Mouse (Mus musculus): ENCODE results near the gene Ddx20. TPM values are rescaled to one million over a fixed set of nuclear protein-coding genes. Genes with fewer than 3 reads are reported as not detected.
"Not testable (repeated sequence)": the region's sequence is repeated elsewhere in the genome, so short reads cannot be mapped to it uniquely, and the experiment has no call there.

Ddx20 gene
- total and polyA plus RNA-seq, 3 experiments = 31.6 to 66.8 (median 37.3) TPM

GRCm38 (mm10) chr3:105700786-105701185 lies 13.4 kb upstream of the Ddx20 start:
- peak; percentile 41; the same call in 1 of the 2 replicates for TF ChIP-seq SMC3 (IDR thresholded peaks at IDR 0.05; ENCODE audit: low read depth, low read length)
- TF ChIP-seq RAD21 (IDR thresholded peaks at IDR 0.05; ENCODE audit: low read depth, low read length) = peak; percentile 1; the same call in 1 of the 2 replicates
- peak in 2 of 3 experiments; percentile 12 to 24; a peak in 2 of 6 replicates for TF ChIP-seq CTCF (IDR thresholded peaks at IDR 0.05 in 2 of 3, conservative IDR thresholded peaks at IDR 0.05 in 1 of 3; ENCODE audit: control insufficient read depth in 1 of 3, insufficient read depth in 1 of 3, low read depth in 2 of 3, low read length in 3 of 3, poor library complexity in 1 of 3, severe bottlenecking in 1 of 3)
- peak; percentile 12; the same call in 1 of the 2 replicates for TF ChIP-seq ETS1 (IDR thresholded peaks at IDR 0.05; ENCODE audit: low read depth, low read length)
- 0 out of 2 replicates have a peak, but pooled peaks have one; percentile 3 for TF ChIP-seq MXI1 (IDR thresholded peaks at IDR 0.05; ENCODE audit: low read depth, low read length)
- Histone ChIP-seq H3K4me1 (ENCODE audit: control insufficient read depth in 1 of 2, insufficient read depth in 2 of 2, low read length in 2 of 2) (peaks cover 31 to 53% of the 10 kb centered on the region in 2 experiments), H3K4me3 (ENCODE audit: control insufficient read depth in 1 of 2, insufficient read depth in 1 of 2, low read depth in 2 of 2, low read length in 2 of 2) (peak overlapping the region; percentile 31 to 62), H3K9ac (ENCODE audit: control insufficient read depth, low read depth, low read length, poor library complexity, severe bottlenecking) (peak overlapping the region; percentile 30), H3K36me3 (ENCODE audit: control insufficient read depth in 1 of 2, insufficient read depth in 2 of 2, low read length in 2 of 2) (peaks cover 0 to 34% of the 10 kb centered on the region in 2 experiments; a peak in 2 of 4 replicates), H3K27ac (ENCODE audit: control insufficient read depth, low read depth, low read length) (peak overlapping the region; percentile 29)
- H3K27me3 ChIP-seq (ENCODE audit: control insufficient read depth in 1 of 2, insufficient read depth in 2 of 2, low read length in 2 of 2); H3K79me2 ChIP-seq (ENCODE audit: control insufficient read depth, insufficient read depth, low read length, poor library complexity); H3K9me3 ChIP-seq (replicated peaks; ENCODE audit: insufficient read depth, low read length): not testable (repeated sequence)
- peak; percentile 64 for DNase-seq (ENCODE audit: low read depth, low spot score)

DNA sequence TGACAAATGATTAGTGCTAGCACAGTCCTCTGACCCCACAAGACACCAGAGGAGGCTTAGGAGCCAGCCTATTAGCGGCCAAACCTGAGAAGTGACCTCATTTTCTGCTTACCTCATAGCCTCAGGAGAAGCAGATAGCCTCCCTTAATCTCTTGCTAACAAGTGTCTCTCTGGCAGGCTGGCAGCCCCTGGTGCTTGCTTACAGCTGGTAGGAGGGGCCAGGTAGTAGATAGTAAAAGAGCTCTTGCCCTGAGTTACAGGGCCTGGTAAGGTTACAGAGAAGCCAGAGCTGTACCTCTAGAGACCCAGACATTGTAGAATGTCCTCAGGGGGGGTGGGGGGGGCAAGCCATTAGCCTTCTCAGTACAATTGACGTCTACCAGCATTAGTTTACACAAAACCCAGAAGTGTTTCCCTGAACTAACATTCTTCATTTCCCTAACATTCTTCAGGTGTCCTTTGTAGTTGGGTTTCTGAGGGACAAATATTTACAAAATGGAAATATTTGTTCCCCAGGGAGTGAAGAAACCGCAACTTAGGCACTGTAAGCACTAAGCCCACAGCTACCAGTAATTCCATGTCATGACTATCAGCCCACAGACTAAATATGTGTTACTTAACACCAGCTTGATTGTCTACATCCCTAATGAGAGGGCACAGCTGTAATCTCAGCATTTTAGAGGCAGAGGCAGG lies 12.0 kb upstream of the Ddx20 start:
- no peak overlapping the region for H3K9ac ChIP-seq (ENCODE audit: control insufficient read depth, low read depth, low read length, poor library complexity, severe bottlenecking)
- H3K27me3 ChIP-seq (ENCODE audit: control insufficient read depth in 1 of 2, insufficient read depth in 2 of 2, low read length in 2 of 2) = no peaks in the 10 kb centered on the region
- H3K36me3 ChIP-seq (ENCODE audit: control insufficient read depth in 1 of 2, insufficient read depth in 2 of 2, low read length in 2 of 2) = peaks cover 0 to 34% of the 10 kb centered on the region in 2 experiments; a peak in 2 of 4 replicates
- no peaks in the 10 kb centered on the region for H3K9me3 ChIP-seq (replicated peaks; ENCODE audit: insufficient read depth, low read length)
- TF ChIP-seq GABPA (IDR thresholded peaks at IDR 0.05; ENCODE audit: low read depth, low read length) (no peak), MXI1 (IDR thresholded peaks at IDR 0.05; ENCODE audit: low read depth, low read length) (peak; percentile 24; the same call in 1 of the 2 replicates), SIN3A (IDR thresholded peaks at IDR 0.05; ENCODE audit: low read length) (peak; percentile 68; the same call in 1 of the 2 replicates), NELFE (IDR thresholded peaks at IDR 0.05; ENCODE audit: low read depth, low read length) (no peak), EP300 (IDR thresholded peaks at IDR 0.05; ENCODE audit: low read depth in 1 of 2, low read length in 2 of 2) (peak; percentile 28 to 74; a peak in 3 of 4 replicates), TCF12 (IDR thresholded peaks at IDR 0.05; ENCODE audit: low read depth, low read length) (peak; percentile 86), UBTF (IDR thresholded peaks at IDR 0.05; ENCODE audit: borderline replicate concordance, insufficient read depth, low read depth, low read length) (no peak), RCOR1 (IDR thresholded peaks at IDR 0.05; ENCODE audit: low read depth, low read length) (peak; percentile 42; the same call in 1 of the 2 replicates), MAFK (IDR thresholded peaks at IDR 0.05; ENCODE audit: borderline replicate concordance, low read depth, low read length) (0 out of 2 replicates have a peak, but pooled peaks have one; percentile 33), TAL1 (IDR thresholded peaks at IDR 0.05; ENCODE audit: low read length) (peak; percentile 59), MAZ (IDR thresholded peaks at IDR 0.05; ENCODE audit: low read depth, low read length) (peak; percentile 58; the same call in 1 of the 2 replicates), MAX (IDR thresholded peaks at IDR 0.05; ENCODE audit: low read length) (no peak), POLR2AphosphoS2 (IDR thresholded peaks at IDR 0.05; ENCODE audit: low read length) (no peak), GATA1 (IDR thresholded peaks at IDR 0.05; ENCODE audit: low read depth, low read length) (peak; percentile 65), ETS1 (IDR thresholded peaks at IDR 0.05; ENCODE audit: low read depth, low read length) (peak; percentile 99), HCFC1 (IDR thresholded peaks at IDR 0.05; ENCODE audit: low read depth, low read length) (0 out of 2 replicates have a peak, but pooled peaks have one; percentile 17), TBP (IDR thresholded peaks at IDR 0.05; ENCODE audit: low read depth, low read length) (0 out of 2 replicates have a peak, but pooled peaks have one; percentile 25)
- H3K27ac ChIP-seq (ENCODE audit: control insufficient read depth, low read depth, low read length) = peak overlapping the region; percentile 51
- H3K79me2 ChIP-seq (ENCODE audit: control insufficient read depth, insufficient read depth, low read length, poor library complexity) = no peaks in the 10 kb centered on the region
- no peak overlapping the region for H3K4me3 ChIP-seq (ENCODE audit: control insufficient read depth in 1 of 2, insufficient read depth in 1 of 2, low read depth in 2 of 2, low read length in 2 of 2)
- DNase-seq (ENCODE audit: low read depth, low spot score) = peak; percentile 86
- H3K4me1 ChIP-seq (ENCODE audit: control insufficient read depth in 1 of 2, insufficient read depth in 2 of 2, low read length in 2 of 2) = peaks cover 31 to 47% of the 10 kb centered on the region in 2 experiments

Measured in MEL (cell line).